Mouse (Mus musculus) limb, embryonic 15.5 days (tissue): Measurements from ENCODE around the gene Hist1h3h. TPM values are rescaled to one million over a fixed set of nuclear protein-coding genes. Genes with fewer than 3 reads are reported as not detected.
"Not testable (repeated sequence)": the region's sequence is repeated elsewhere in the genome, so short reads cannot be mapped to it uniquely, and the experiment has no call there.

ENCODE experiments used
- ATAC-seq: fragments of 200-750 bp; cut with Nextera tagmentation; 2 replicates; pipeline ENCODE4 v1.8.0; 2017; ENCODE audit warnings: low read depth, moderate TSS enrichment; ENCODE audit not compliant: insufficient number of reproducible peaks, low FRiP score, low TSS enrichment
- H3K27ac ChIP-seq: fragments of 300-500 bp; sonication (generic); 2 replicates; pipeline ENCODE4 v1.5.1; 2015; ENCODE audit warnings: moderate library complexity, mild to moderate bottlenecking, inconsistent platforms
- H3K27me3 ChIP-seq: fragments of 300-500 bp; sonication (generic); 2 replicates; pipeline ENCODE4 v1.6.1; 2015; ENCODE audit warnings: inconsistent platforms
- H3K36me3 ChIP-seq: fragments of 300-500 bp; sonication (generic); 2 replicates; pipeline ENCODE4 v1.6.1; 2015; ENCODE audit warnings: inconsistent platforms
- H3K4me1 ChIP-seq: fragments of 300-500 bp; sonication (generic); 2 replicates; pipeline ENCODE4 v1.6.1; 2015; ENCODE audit warnings: inconsistent platforms
- H3K4me2 ChIP-seq: fragments of 300-500 bp; sonication (generic); 2 replicates; pipeline ENCODE4 v1.6.1; 2015; ENCODE audit warnings: mild to moderate bottlenecking, inconsistent platforms
- H3K4me3 ChIP-seq: fragments of 300-500 bp; sonication (generic); 2 replicates; pipeline ENCODE4 v1.5.1; 2015; ENCODE audit warnings: mild to moderate bottlenecking, inconsistent platforms
- H3K9ac ChIP-seq: fragments of 300-500 bp; sonication (generic); 2 replicates; pipeline ENCODE4 v1.6.1; 2015; ENCODE audit warnings: inconsistent platforms
- H3K9me3 ChIP-seq: fragments of 300-500 bp; sonication (generic); 2 replicates; pipeline ENCODE4 v1.6.1; 2016; ENCODE audit warnings: inconsistent platforms
- WGBS: fragments of 180-500 bp; shearing (Covaris S2); methylation state at CpG from one replicate; pipeline ENCODE4 v1.1.7; 2015; 5-methylcytosine and 5-hydroxymethylcytosine counted together
- microRNA-seq: library from miRNA; unstranded; fragments of <30 nt; microRNA quantifications from one replicate; pipeline ENCODE4, GENCODE M21; 2016
- polyA plus RNA-seq: library from polyadenylated mRNA; unstranded; fragments of >200 nt; fragmentation: Nextera tagmentation; extraction: Ambion mirVana; gene quantifications from 2 replicates; pipeline ENCODE4 v1.2.1, GENCODE M21; 2015

Gene Hist1h3h
- polyA plus RNA-seq, 1 experiment from 2014 or later = 7.6 TPM

DNA sequence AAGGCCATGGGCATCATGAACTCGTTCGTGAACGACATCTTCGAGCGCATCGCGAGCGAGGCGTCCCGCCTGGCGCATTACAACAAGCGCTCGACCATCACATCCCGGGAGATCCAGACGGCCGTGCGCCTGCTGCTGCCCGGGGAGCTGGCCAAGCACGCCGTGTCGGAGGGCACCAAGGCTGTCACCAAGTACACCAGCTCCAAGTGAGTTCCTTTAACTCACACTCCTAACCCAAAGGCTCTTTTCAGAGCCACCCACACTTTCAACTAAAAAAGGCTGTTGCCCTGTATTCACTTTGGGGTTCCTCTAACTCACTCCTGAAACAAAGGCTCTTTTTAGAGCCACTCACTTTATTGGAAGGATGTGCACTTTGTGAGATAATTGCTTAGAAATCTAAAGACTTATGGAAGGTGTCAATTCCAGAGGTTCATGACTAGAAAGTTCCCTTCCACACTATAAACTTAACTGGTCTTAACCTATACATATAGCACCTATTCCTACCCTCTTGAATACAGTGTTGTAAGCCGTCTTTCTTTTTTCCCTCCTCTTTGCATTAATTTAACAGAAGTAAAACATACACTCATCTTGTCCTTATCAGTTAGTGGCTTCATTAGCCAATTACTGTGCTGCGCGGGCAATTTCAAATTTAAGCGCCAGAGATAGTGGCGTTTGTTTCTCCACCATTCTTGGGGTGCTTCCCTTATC lies 37.0 kb downstream of the Hist1h3h start:
- Histone ChIP-seq H3K27ac (peak overlapping the region; percentile 93), H3K9ac (peak overlapping the region; percentile 23; the same call in 1 of the 2 replicates), H3K4me1 (peaks cover 15% of the 10 kb centered on the region), H3K4me3 (peak overlapping the region; percentile 45), H3K4me2 (peak overlapping the region; percentile 63)
- not testable (repeated sequence) for H3K9me3 ChIP-seq, H3K27me3 ChIP-seq, H3K36me3 ChIP-seq, ATAC-seq
- WGBS = 0% methylated on average over 19 of the region's 26 CpGs

DNA sequence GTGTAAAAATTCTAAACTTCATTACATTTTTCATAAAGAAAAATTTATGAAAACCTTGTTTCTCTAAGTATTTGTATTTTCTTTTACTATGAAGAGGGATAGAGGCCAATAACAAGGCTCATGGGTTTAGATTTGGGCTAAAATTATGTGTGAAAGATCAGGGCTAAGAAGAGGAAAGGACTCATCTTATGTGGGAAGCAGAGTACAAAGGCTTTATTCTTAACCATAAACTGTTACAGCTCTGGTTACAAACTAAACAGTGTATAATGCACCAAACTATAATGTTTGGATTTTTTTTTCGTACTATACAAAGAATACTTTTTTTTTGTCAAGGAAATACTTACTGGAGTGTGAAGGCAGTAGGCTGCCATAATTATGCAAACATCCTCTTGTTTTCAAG lies 38.2 kb downstream of the Hist1h3h start:
- no peak overlapping the region for H3K4me3 ChIP-seq
- H3K36me3 ChIP-seq = no peaks in the 10 kb centered on the region
- no peak overlapping the region for H3K4me2 ChIP-seq
- peaks cover 13% of the 10 kb centered on the region for H3K4me1 ChIP-seq
- no peak overlapping the region for H3K9ac ChIP-seq
- H3K9me3 ChIP-seq = no peaks in the 10 kb centered on the region
- ATAC-seq = no peak
- no peak overlapping the region for H3K27ac ChIP-seq
- 67% methylated on average over 1 of the region's 1 CpGs for WGBS
- H3K27me3 ChIP-seq = no peaks in the 10 kb centered on the region

Small RNAs within 50 kb of the gene (microRNA-seq; reads per million reads assigned to microRNA genes)
- not detected for gene Gm44357
- gene Gm44367 = not detected
- not detected for gene Gm44454

Other genes with a start within 250 kb of the Hist1h3h start
- gene Nkapl, start 249.2 kb upstream of the Hist1h3h start, polyA plus RNA-seq = 2.2 and 2.3 TPM in 2 replicates
- gene Zkscan4, start 238.8 kb upstream of the Hist1h3h start, polyA plus RNA-seq = 3.4 and 4.1 TPM in 2 replicates
- not detected in 2 replicates for gene Gm10065, start 238.2 kb upstream of the Hist1h3h start, polyA plus RNA-seq
- 0.19 and 0.41 TPM in 2 replicates for gene AK157302, start 222.4 kb upstream of the Hist1h3h start, polyA plus RNA-seq
- 5.2 and 7.3 TPM in 2 replicates for gene Gm11273, start 216.2 kb upstream of the Hist1h3h start, polyA plus RNA-seq
- gene Zkscan8, start 186.5 kb upstream of the Hist1h3h start, polyA plus RNA-seq = 6.1 TPM in 2 replicates
- gene Olfr1366, start 174.9 kb upstream of the Hist1h3h start, polyA plus RNA-seq = 0.17 and 0.18 TPM in 2 replicates
- not detected in 2 replicates for gene Olfr1535, start 157.8 kb upstream of the Hist1h3h start, polyA plus RNA-seq
- not detected in 2 replicates for gene Olfr1364, start 135.9 kb upstream of the Hist1h3h start, polyA plus RNA-seq
- not detected in 2 replicates for gene Olfr1362, start 103.6 kb upstream of the Hist1h3h start, polyA plus RNA-seq
- gene Olfr11, start 75.1 kb upstream of the Hist1h3h start, polyA plus RNA-seq = not detected in 2 replicates
- not detected in 2 replicates for gene Olfr1361, start 54.3 kb upstream of the Hist1h3h start, polyA plus RNA-seq
- not detected in 2 replicates for gene Olfr1360, start 40.3 kb upstream of the Hist1h3h start, polyA plus RNA-seq
- not detected in 2 replicates for gene Olfr1359, start 19.5 kb upstream of the Hist1h3h start, polyA plus RNA-seq
- 0.96 and 1.2 TPM in 2 replicates for gene Hist1h2bl, start 1.5 kb upstream of the Hist1h3h start, polyA plus RNA-seq
- gene Hist1h2ai, start 1.2 kb upstream of the Hist1h3h start, polyA plus RNA-seq = 17.1 and 23.9 TPM in 2 replicates
- gene Hist1h2bm, start 4.4 kb downstream of the Hist1h3h start, polyA plus RNA-seq = 2.5 and 4.5 TPM in 2 replicates
- gene Hist1h4j, start 17.4 kb downstream of the Hist1h3h start, polyA plus RNA-seq = 1.1 and 1.2 TPM in 2 replicates
- gene Hist1h4k, start 32.8 kb downstream of the Hist1h3h start, polyA plus RNA-seq = 4.1 TPM in 1 of 2 replicates, not detected in the other
- 11.6 and 26.1 TPM in 2 replicates for gene Hist1h2ak, start 36.2 kb downstream of the Hist1h3h start, polyA plus RNA-seq
- gene Hist1h2bn, start 36.5 kb downstream of the Hist1h3h start, polyA plus RNA-seq = 4.2 TPM in 1 of 2 replicates, not detected in the other
- gene Hist1h1b, start 63.0 kb downstream of the Hist1h3h start, polyA plus RNA-seq = 21.1 and 23.5 TPM in 2 replicates
- 81.7 and 109 TPM in 2 replicates for gene Hist1h3i, start 65.7 kb downstream of the Hist1h3h start, polyA plus RNA-seq
- 3.5 and 4.6 TPM in 2 replicates for gene Hist1h2an, start 69.6 kb downstream of the Hist1h3h start, polyA plus RNA-seq
- 1.00 TPM in 1 of 2 replicates, not detected in the other for gene Hist1h2bp, start 69.8 kb downstream of the Hist1h3h start, polyA plus RNA-seq
- gene Hist1h2bq, start 92.5 kb downstream of the Hist1h3h start, polyA plus RNA-seq = 11.7 and 18.0 TPM in 2 replicates
- 1.9 TPM in 1 of 2 replicates, not detected in the other for gene Hist1h2ao, start 92.8 kb downstream of the Hist1h3h start, polyA plus RNA-seq
- not detected in 2 replicates for gene Hist1h4m, start 94.1 kb downstream of the Hist1h3h start, polyA plus RNA-seq
- 9.4 and 12.8 TPM in 2 replicates for gene Hist1h4n, start 114.5 kb downstream of the Hist1h3h start, polyA plus RNA-seq
- gene Hist1h2ap, start 115.8 kb downstream of the Hist1h3h start, polyA plus RNA-seq = 2,482 and 2,904 TPM in 2 replicates
- gene Hist1h2br, start 116.1 kb downstream of the Hist1h3h start, polyA plus RNA-seq = 12.5 and 17.9 TPM in 2 replicates
- gene Zfp184, start 227.4 kb downstream of the Hist1h3h start, polyA plus RNA-seq = 7.8 and 8.8 TPM in 2 replicates